Mouse (Mus musculus) liver, embryonic 15.5 days (tissue): ENCODE data around the gene Appl1. TPM values are rescaled to one million over a fixed set of nuclear protein-coding genes. Genes with fewer than 3 reads are reported as not detected.
A peak's percentile ranks its signal among the peaks of the same experiment; 100 is the strongest.

Source experiments
- ATAC-seq: fragments of 200-750 bp; cut with Nextera tagmentation; 2 replicates; pipeline ENCODE4 v1.8.0; 2017; ENCODE audit warnings: moderate number of reproducible peaks, mild to moderate bottlenecking, moderate library complexity; ENCODE audit not compliant: insufficient read depth
- H3K27ac ChIP-seq: fragments of 300-500 bp; sonication (generic); replicated peaks from 2 replicates; pipeline ENCODE4 v1.5.1; 2015; ENCODE audit warnings: mild to moderate bottlenecking, inconsistent platforms
- H3K27me3 ChIP-seq: fragments of 300-500 bp; sonication (generic); 2 replicates; pipeline ENCODE4 v1.6.1; 2015; ENCODE audit warnings: mild to moderate bottlenecking, inconsistent platforms
- H3K36me3 ChIP-seq: fragments of 300-500 bp; sonication (generic); replicated peaks from 2 replicates; pipeline ENCODE4 v1.6.1; 2015; ENCODE audit warnings: moderate library complexity, mild to moderate bottlenecking, inconsistent platforms
- H3K4me1 ChIP-seq: fragments of 300-500 bp; sonication (generic); replicated peaks from 2 replicates; pipeline ENCODE4 v1.6.1; 2015; ENCODE audit warnings: inconsistent platforms
- H3K4me2 ChIP-seq: fragments of 300-500 bp; sonication (generic); 2 replicates; pipeline ENCODE4 v1.6.1; 2015; ENCODE audit warnings: moderate library complexity, mild to moderate bottlenecking, inconsistent platforms
- H3K4me3 ChIP-seq: fragments of 300-500 bp; sonication (generic); replicated peaks from 2 replicates; pipeline ENCODE4 v1.5.1; 2015; ENCODE audit warnings: mild to moderate bottlenecking, inconsistent platforms
- H3K9ac ChIP-seq: fragments of 300-500 bp; sonication (generic); 2 replicates; pipeline ENCODE4 v1.6.1; 2015; ENCODE audit warnings: moderate library complexity, mild to moderate bottlenecking, inconsistent platforms
- H3K9me3 ChIP-seq: fragments of 300-500 bp; sonication (generic); replicated peaks from 2 replicates; pipeline ENCODE4 v1.6.1; 2016; ENCODE audit warnings: inconsistent platforms
- WGBS: fragments of 180-500 bp; shearing (Covaris S2); methylation state at CpG from one replicate; pipeline ENCODE4 v1.1.7; 2015; ENCODE audit warnings: mixed read lengths; ENCODE audit not compliant: insufficient replicate concordance; 5-methylcytosine and 5-hydroxymethylcytosine counted together
- polyA plus RNA-seq: library from polyadenylated mRNA; unstranded; fragments of >200 nt; fragmentation: Nextera tagmentation; extraction: Ambion mirVana; gene quantifications from 2 replicates; pipeline ENCODE4 v1.2.1, GENCODE M21; 2015

Gene Appl1
- 5.9 and 8.3 TPM in 2 replicates for polyA plus RNA-seq

GRCm38 (mm10) chr14:26971106-26971789 lies at the start of gene Appl1:
Gene Appl1 (minus strand): TSS chr14:26971232.
- Histone ChIP-seq H3K4me1 (peaks cover 25% of the 10 kb centered on the region), H3K9me3 (no peaks in the 10 kb centered on the region), H3K27me3 (peaks cover 12% of the 10 kb centered on the region; the same call in 1 of the 2 replicates), H3K9ac (peak within 1 kb of the TSS; percentile 80), H3K4me3 (peak within 1 kb of the TSS; percentile 82), H3K4me2 (peak within 1 kb of the TSS; percentile 99), H3K36me3 (no peaks in the 10 kb centered on the region), H3K27ac (peak within 1 kb of the TSS; percentile 68)
- 27% methylated on average over 10 of the region's 10 CpGs for WGBS
- ATAC-seq: no peak

- 78% methylated on average over 14 of the region's 14 CpGs for WGBS
- H3K4me3 ChIP-seq: no peak overlapping the region
- H3K9me3 ChIP-seq: no peaks in the 10 kb centered on the region
- no peak overlapping the region for H3K27ac ChIP-seq
- no peak overlapping the region for H3K9ac ChIP-seq
- no peak overlapping the region for H3K4me2 ChIP-seq
- H3K36me3 ChIP-seq: no peaks in the 10 kb centered on the region
- no peaks in the 10 kb centered on the region for H3K27me3 ChIP-seq
- ATAC-seq: no peak
- H3K4me1 ChIP-seq: no peaks in the 10 kb centered on the region
Observed at GRCm38 (mm10) chr14:27019850-27020249, 48.8 kb upstream of the Appl1 start.

GRCm38 (mm10) chr14:27017936-27018335 lies 46.9 kb upstream of the Appl1 start:
- H3K9me3 ChIP-seq: no peaks in the 10 kb centered on the region
- no peak overlapping the region for H3K9ac ChIP-seq
- no peaks in the 10 kb centered on the region for H3K36me3 ChIP-seq
- no peak overlapping the region for H3K27ac ChIP-seq
- no peaks in the 10 kb centered on the region for H3K27me3 ChIP-seq
- no peak overlapping the region for H3K4me2 ChIP-seq
- no peak overlapping the region for H3K4me3 ChIP-seq
- 59% methylated on average over 2 of the region's 2 CpGs for WGBS
- no peak for ATAC-seq
- peaks cover 6% of the 10 kb centered on the region; the same call in 1 of the 2 replicates for H3K4me1 ChIP-seq

GRCm38 (mm10) chr14:27013658-27014057 lies 42.6 kb upstream of the Appl1 start:
- WGBS: 42% methylated on average over 4 of the region's 4 CpGs
- H3K9me3 ChIP-seq: no peaks in the 10 kb centered on the region
- H3K4me1 ChIP-seq: peaks cover 6% of the 10 kb centered on the region; the same call in 1 of the 2 replicates
- no peak overlapping the region for H3K27ac ChIP-seq
- ATAC-seq: no peak
- no peak overlapping the region for H3K4me2 ChIP-seq
- H3K4me3 ChIP-seq: no peak overlapping the region
- no peak overlapping the region for H3K9ac ChIP-seq
- H3K36me3 ChIP-seq: no peaks in the 10 kb centered on the region
- H3K27me3 ChIP-seq: no peaks in the 10 kb centered on the region

GRCm38 (mm10) chr14:27011561-27011960 lies 40.5 kb upstream of the Appl1 start:
- no peaks in the 10 kb centered on the region for H3K36me3 ChIP-seq
- 57% methylated on average over 5 of the region's 5 CpGs for WGBS
- H3K27me3 ChIP-seq: no peaks in the 10 kb centered on the region
- no peak overlapping the region for H3K4me2 ChIP-seq
- no peak overlapping the region for H3K27ac ChIP-seq
- H3K4me3 ChIP-seq: no peak overlapping the region
- H3K4me1 ChIP-seq: peaks cover 7% of the 10 kb centered on the region; the same call in 1 of the 2 replicates
- no peak for ATAC-seq
- H3K9me3 ChIP-seq: no peaks in the 10 kb centered on the region
- no peak overlapping the region for H3K9ac ChIP-seq

DNA sequence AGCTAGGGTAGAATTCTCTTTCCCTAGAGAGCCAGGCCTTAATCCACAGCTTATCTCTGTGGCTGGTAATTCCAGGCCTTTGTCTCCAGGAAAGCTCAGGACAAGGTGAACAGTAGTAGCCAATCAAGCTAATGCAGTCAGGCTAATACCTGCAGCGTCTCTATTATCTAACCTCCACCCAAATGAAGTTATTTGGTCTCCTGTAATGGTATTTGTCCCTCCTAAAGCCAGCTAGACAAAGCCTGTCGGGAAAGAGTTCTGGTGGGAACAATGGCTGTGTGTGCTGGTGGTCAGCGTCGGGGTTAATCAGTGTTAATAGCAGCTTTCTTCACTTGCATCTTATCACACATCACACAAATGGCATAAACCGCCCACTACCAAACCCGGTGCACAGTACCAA lies 34.9 kb upstream of the Appl1 start:
- no peak overlapping the region for H3K9ac ChIP-seq
- no peaks in the 10 kb centered on the region for H3K36me3 ChIP-seq
- ATAC-seq: no peak
- no peak overlapping the region for H3K4me3 ChIP-seq
- no peak overlapping the region for H3K4me2 ChIP-seq
- no peaks in the 10 kb centered on the region for H3K9me3 ChIP-seq
- H3K27me3 ChIP-seq: no peaks in the 10 kb centered on the region
- no peak overlapping the region for H3K27ac ChIP-seq
- 25% methylated on average over 6 of the region's 6 CpGs for WGBS
- H3K4me1 ChIP-seq: 0 out of 2 replicates have a peak, but pooled peaks cover 14% of the 10 kb centered on the region

- 71% methylated on average over 7 of the region's 7 CpGs for WGBS
- Histone ChIP-seq H3K36me3 (no peaks in the 10 kb centered on the region), H3K27me3 (peaks cover 4% of the 10 kb centered on the region; the same call in 1 of the 2 replicates), H3K9ac (no peak overlapping the region), H3K27ac (no peak overlapping the region), H3K9me3 (no peaks in the 10 kb centered on the region), H3K4me1 (peaks cover 23% of the 10 kb centered on the region), H3K4me2 (no peak overlapping the region), H3K4me3 (no peak overlapping the region)
- ATAC-seq: no peak
Observed at GRCm38 (mm10) chr14:27004906-27005305, 33.9 kb upstream of the Appl1 start.

- H3K4me2 ChIP-seq: peak overlapping the region; percentile 65
- H3K27me3 ChIP-seq: peaks cover 4% of the 10 kb centered on the region; the same call in 1 of the 2 replicates
- H3K36me3 ChIP-seq: no peaks in the 10 kb centered on the region
- peak; percentile 78 for ATAC-seq
- peak overlapping the region; percentile 52 for H3K9ac ChIP-seq
- H3K4me1 ChIP-seq: peaks cover 18% of the 10 kb centered on the region
- H3K9me3 ChIP-seq: no peaks in the 10 kb centered on the region
- 5% methylated on average over 11 of the region's 11 CpGs for WGBS
- H3K4me3 ChIP-seq: peak overlapping the region; percentile 59
- H3K27ac ChIP-seq: 0 out of 2 replicates have a peak overlapping the region, but pooled peaks have one; percentile 19
Observed at GRCm38 (mm10) chr14:27000386-27000785, 29.4 kb upstream of the Appl1 start.

DNA sequence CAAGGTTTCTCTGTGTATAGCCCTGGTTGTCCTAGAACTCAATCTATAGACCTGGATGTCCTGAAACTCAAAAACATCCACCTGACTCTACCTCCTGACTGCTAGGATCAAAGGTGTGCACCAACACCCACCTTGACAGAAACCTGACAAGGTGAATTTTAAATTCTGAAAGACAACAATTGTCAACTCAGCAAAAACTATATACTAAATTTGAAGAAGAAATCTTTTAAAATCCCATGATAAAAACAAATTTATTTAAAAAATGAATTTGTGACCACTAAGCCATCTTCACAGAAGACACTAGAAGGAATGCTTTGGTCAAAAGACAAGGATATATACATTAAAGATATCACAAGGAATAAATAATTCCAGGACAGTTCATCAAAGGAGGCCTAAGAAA lies 25.2 kb upstream of the Appl1 start:
- H3K9me3 ChIP-seq: no peaks in the 10 kb centered on the region
- peaks cover 22% of the 10 kb centered on the region for H3K4me1 ChIP-seq
- no peak overlapping the region for H3K4me2 ChIP-seq
- no peaks in the 10 kb centered on the region for H3K36me3 ChIP-seq
- ATAC-seq: no peak
- H3K27ac ChIP-seq: no peak overlapping the region
- no peak overlapping the region for H3K4me3 ChIP-seq
- no peak overlapping the region for H3K9ac ChIP-seq
- H3K27me3 ChIP-seq: peaks cover 4% of the 10 kb centered on the region; the same call in 1 of the 2 replicates

GRCm38 (mm10) chr14:26994211-26994741 lies 23.2 kb upstream of the Appl1 start, which contains the start of gene Hesx1:
Gene Hesx1 (plus strand): TSS chr14:26994416.
- peak within 1 kb of the TSS; percentile 37 for H3K4me3 ChIP-seq
- peak; percentile 65 for ATAC-seq
- no peak within 1 kb of the TSS for H3K27ac ChIP-seq
- no peaks in the 10 kb centered on the region for H3K9me3 ChIP-seq
- H3K9ac ChIP-seq: no peak within 1 kb of the TSS
- WGBS: under 1% methylated on average over 16 of the region's 16 CpGs
- H3K27me3 ChIP-seq: no peaks in the 10 kb centered on the region
- peak within 1 kb of the TSS; percentile 63 for H3K4me2 ChIP-seq
- H3K4me1 ChIP-seq: peaks cover 11% of the 10 kb centered on the region
- H3K36me3 ChIP-seq: no peaks in the 10 kb centered on the region

DNA sequence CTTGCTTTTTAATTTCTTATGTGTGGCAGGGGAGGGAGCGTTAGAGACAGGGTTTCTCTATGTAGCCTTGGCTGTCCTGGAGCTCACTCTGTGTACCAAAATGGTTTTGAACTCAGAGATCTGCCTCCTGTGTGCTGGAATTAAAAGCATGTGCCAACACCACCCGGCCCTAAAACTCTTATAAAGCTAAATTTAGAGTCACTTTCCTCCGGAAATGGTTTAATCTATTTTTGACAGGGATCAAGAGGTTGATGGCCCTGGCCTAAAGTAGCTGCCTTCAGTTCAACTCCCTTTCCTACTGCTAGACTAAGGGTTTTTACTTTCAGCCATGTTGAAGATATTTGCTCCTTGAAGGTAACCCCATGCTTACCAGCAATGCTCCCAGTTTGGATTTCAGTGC lies 22.4 kb upstream of the Appl1 start:
- Histone ChIP-seq H3K4me1 (peaks cover 10% of the 10 kb centered on the region), H3K27ac (no peak overlapping the region), H3K27me3 (no peaks in the 10 kb centered on the region), H3K9ac (no peak overlapping the region), H3K9me3 (no peaks in the 10 kb centered on the region), H3K4me2 (no peak overlapping the region), H3K36me3 (no peaks in the 10 kb centered on the region), H3K4me3 (no peak overlapping the region)
- WGBS: 41% methylated on average over 3 of the region's 3 CpGs
- ATAC-seq: no peak
